Mouse (Mus musculus): ENCODE data around the gene Col4a2. TPM values are rescaled to one million over a fixed set of nuclear protein-coding genes. Genes with fewer than 3 reads are reported as not detected.

Gene Col4a2
- polyA plus RNA-seq, 1 experiment from 2014 or later = 76.7 TPM

- ATAC-seq (ENCODE audit: low FRiP score, low read depth) = no peak
- Histone ChIP-seq H3K4me3 (no peak overlapping the region), H3K27ac (no peak overlapping the region), H3K4me1 (peaks cover 7% of the 10 kb centered on the region; the same call in 1 of the 2 replicates), H3K4me2 (replicated peaks) (no peak overlapping the region), H3K36me3 (no peaks in the 10 kb centered on the region), H3K9me3 (no peaks in the 10 kb centered on the region), H3K27me3 (replicated peaks) (no peaks in the 10 kb centered on the region), H3K9ac (no peak overlapping the region)
- WGBS = 87% methylated on average over 19 of the region's 19 CpGs
Measured at GRCm38 (mm10) chr8:11369526-11370203, 57.1 kb downstream of the Col4a2 start.

- no peaks in the 10 kb centered on the region for H3K9me3 ChIP-seq
- no peak overlapping the region for H3K4me3 ChIP-seq
- no peak overlapping the region for H3K4me2 ChIP-seq (replicated peaks)
- H3K27me3 ChIP-seq (replicated peaks) = no peaks in the 10 kb centered on the region
- peaks cover 9% of the 10 kb centered on the region; the same call in 1 of the 2 replicates for H3K4me1 ChIP-seq
- 90% methylated on average over 10 of the region's 10 CpGs for WGBS
- no peak overlapping the region for H3K27ac ChIP-seq
- no peaks in the 10 kb centered on the region for H3K36me3 ChIP-seq
- H3K9ac ChIP-seq = no peak overlapping the region
- ATAC-seq (ENCODE audit: low FRiP score, low read depth) = no peak
Measured at GRCm38 (mm10) chr8:11371347-11371746, 58.7 kb downstream of the Col4a2 start.

- Histone ChIP-seq H3K36me3 (no peaks in the 10 kb centered on the region), H3K27me3 (replicated peaks) (no peaks in the 10 kb centered on the region), H3K9me3 (no peaks in the 10 kb centered on the region), H3K9ac (no peak overlapping the region), H3K4me2 (replicated peaks) (no peak overlapping the region), H3K4me1 (peaks cover 10% of the 10 kb centered on the region; the same call in 1 of the 2 replicates), H3K27ac (no peak overlapping the region), H3K4me3 (no peak overlapping the region)
- no peak for ATAC-seq (ENCODE audit: low FRiP score, low read depth)
- 92% methylated on average over 8 of the region's 8 CpGs for WGBS
Measured at GRCm38 (mm10) chr8:11372080-11372479, 59.5 kb downstream of the Col4a2 start.

GRCm38 (mm10) chr8:11373643-11374325 lies 61.2 kb downstream of the Col4a2 start:
- ATAC-seq (ENCODE audit: low FRiP score, low read depth) = no peak
- H3K27ac ChIP-seq = no peak overlapping the region
- H3K36me3 ChIP-seq = no peaks in the 10 kb centered on the region
- H3K4me3 ChIP-seq = no peak overlapping the region
- peaks cover 10% of the 10 kb centered on the region; the same call in 1 of the 2 replicates for H3K4me1 ChIP-seq
- H3K4me2 ChIP-seq (replicated peaks) = no peak overlapping the region
- no peak overlapping the region for H3K9ac ChIP-seq
- H3K27me3 ChIP-seq (replicated peaks) = no peaks in the 10 kb centered on the region
- WGBS = 89% methylated on average over 15 of the region's 15 CpGs
- no peaks in the 10 kb centered on the region for H3K9me3 ChIP-seq

GRCm38 (mm10) chr8:11374326-11375076 lies 61.9 kb downstream of the Col4a2 start:
- 89% methylated on average over 15 of the region's 15 CpGs for WGBS

GRCm38 (mm10) chr8:11375749-11376438 lies 63.3 kb downstream of the Col4a2 start:
- H3K36me3 ChIP-seq = no peaks in the 10 kb centered on the region
- no peaks in the 10 kb centered on the region for H3K9me3 ChIP-seq
- H3K4me2 ChIP-seq (replicated peaks) = no peak overlapping the region
- no peak overlapping the region for H3K9ac ChIP-seq
- H3K27ac ChIP-seq = no peak overlapping the region
- 0 out of 2 replicates have a peak, but pooled peaks cover 3% of the 10 kb centered on the region for H3K4me1 ChIP-seq
- H3K27me3 ChIP-seq (replicated peaks) = no peaks in the 10 kb centered on the region
- no peak overlapping the region for H3K4me3 ChIP-seq
- WGBS = 63% methylated on average over 18 of the region's 18 CpGs
- no peak for ATAC-seq (ENCODE audit: low FRiP score, low read depth)

More at GRCm38 (mm10) chr8:11374326-11375076, 61.9 kb downstream of the Col4a2 start:
- Histone ChIP-seq H3K36me3 (no peaks in the 10 kb centered on the region), H3K27me3 (replicated peaks) (no peaks in the 10 kb centered on the region), H3K9ac (no peak overlapping the region), H3K27ac (no peak overlapping the region), H3K4me2 (replicated peaks) (no peak overlapping the region), H3K4me1 (peaks cover 5% of the 10 kb centered on the region; the same call in 1 of the 2 replicates), H3K4me3 (no peak overlapping the region), H3K9me3 (no peaks in the 10 kb centered on the region)
- no peak for ATAC-seq (ENCODE audit: low FRiP score, low read depth)

GRCm38 (mm10) chr8:11377391-11378210 lies 65.0 kb downstream of the Col4a2 start:
- Histone ChIP-seq H3K27me3 (replicated peaks) (no peaks in the 10 kb centered on the region), H3K4me1 (peaks cover 7% of the 10 kb centered on the region; the same call in 1 of the 2 replicates), H3K36me3 (no peaks in the 10 kb centered on the region), H3K9me3 (no peaks in the 10 kb centered on the region), H3K4me3 (no peak overlapping the region), H3K4me2 (replicated peaks) (no peak overlapping the region), H3K27ac (no peak overlapping the region), H3K9ac (no peak overlapping the region)
- no peak for ATAC-seq (ENCODE audit: low FRiP score, low read depth)
- WGBS = 76% methylated on average over 16 of the region's 16 CpGs

GRCm38 (mm10) chr8:11379590-11379989 lies 67.0 kb downstream of the Col4a2 start:
- Histone ChIP-seq H3K4me3 (no peak overlapping the region), H3K27ac (no peak overlapping the region), H3K9ac (no peak overlapping the region), H3K4me2 (replicated peaks) (no peak overlapping the region), H3K36me3 (no peaks in the 10 kb centered on the region), H3K9me3 (no peaks in the 10 kb centered on the region), H3K4me1 (peaks cover 7% of the 10 kb centered on the region; the same call in 1 of the 2 replicates), H3K27me3 (replicated peaks) (no peaks in the 10 kb centered on the region)
- ATAC-seq (ENCODE audit: low FRiP score, low read depth) = no peak
- 77% methylated on average over 7 of the region's 7 CpGs for WGBS

GRCm38 (mm10) chr8:11381544-11381943 lies 68.9 kb downstream of the Col4a2 start:
- no peak overlapping the region for H3K27ac ChIP-seq
- peaks cover 4% of the 10 kb centered on the region; the same call in 1 of the 2 replicates for H3K4me1 ChIP-seq
- 93% methylated on average over 7 of the region's 7 CpGs for WGBS
- no peak overlapping the region for H3K9ac ChIP-seq
- H3K9me3 ChIP-seq = no peaks in the 10 kb centered on the region
- no peak overlapping the region for H3K4me3 ChIP-seq
- H3K36me3 ChIP-seq = no peaks in the 10 kb centered on the region
- ATAC-seq (ENCODE audit: low FRiP score, low read depth) = no peak
- H3K4me2 ChIP-seq (replicated peaks) = no peak overlapping the region
- H3K27me3 ChIP-seq (replicated peaks) = no peaks in the 10 kb centered on the region

- Histone ChIP-seq H3K36me3 (no peaks in the 10 kb centered on the region), H3K27ac (no peak overlapping the region), H3K9me3 (no peaks in the 10 kb centered on the region), H3K4me1 (peaks cover 4% of the 10 kb centered on the region; the same call in 1 of the 2 replicates), H3K27me3 (replicated peaks) (no peaks in the 10 kb centered on the region), H3K4me2 (replicated peaks) (no peak overlapping the region), H3K9ac (no peak overlapping the region), H3K4me3 (no peak overlapping the region)
- ATAC-seq (ENCODE audit: low FRiP score, low read depth) = no peak
- WGBS = 60% methylated on average over 19 of the region's 19 CpGs
Measured at GRCm38 (mm10) chr8:11382059-11382810, 69.6 kb downstream of the Col4a2 start.

Measured in neural tube, embryonic 12.5 days (tissue).